Mouse (Mus musculus) CD4-positive helper T cell, adult 2 months (primary cell): Measurements from ENCODE around the gene Wfdc15a.

ENCODE experiments used
- DNase-seq: peaks from one replicate; pipeline ENCODE4 v3.0.0-alpha.2; 2012; ENCODE audit warnings: low read depth, missing footprints, low spot score

Gene Wfdc15a

GRCm38 (mm10) chr2:164177831-164178230 lies 22.1 kb downstream of the Wfdc15a start:
- DNase-seq: no peak

- DNase-seq: no peak
Observed at GRCm38 (mm10) chr2:164175850-164176249, 24.1 kb downstream of the Wfdc15a start.

- no peak for DNase-seq
Observed at GRCm38 (mm10) chr2:164174649-164175395, 25.1 kb downstream of the Wfdc15a start.

- DNase-seq: no peak
Observed at GRCm38 (mm10) chr2:164173394-164173793, 26.5 kb downstream of the Wfdc15a start.

GRCm38 (mm10) chr2:164170902-164171301 lies 29.0 kb downstream of the Wfdc15a start, which contains the start of gene Kcns1:
Gene Kcns1 (minus strand): TSS chr2:164171113.
- no peak for DNase-seq

- DNase-seq: no peak
Observed at GRCm38 (mm10) chr2:164170326-164170725, 29.6 kb downstream of the Wfdc15a start.

GRCm38 (mm10) chr2:164168571-164168946 lies 31.4 kb downstream of the Wfdc15a start:
- peak; percentile 70 for DNase-seq

- DNase-seq: no peak
Observed at GRCm38 (mm10) chr2:164167752-164168570, 32.0 kb downstream of the Wfdc15a start.

GRCm38 (mm10) chr2:164164941-164165340 lies 35.0 kb downstream of the Wfdc15a start:
- DNase-seq: no peak

GRCm38 (mm10) chr2:164161515-164162055 lies 38.3 kb downstream of the Wfdc15a start:
- no peak for DNase-seq

GRCm38 (mm10) chr2:164158838-164159237 lies 41.1 kb downstream of the Wfdc15a start:
- no peak for DNase-seq

GRCm38 (mm10) chr2:164156158-164156557 lies 43.8 kb downstream of the Wfdc15a start:
- DNase-seq: no peak

- no peak for DNase-seq
Observed at GRCm38 (mm10) chr2:164154007-164154406, 45.9 kb downstream of the Wfdc15a start.

GRCm38 (mm10) chr2:164152341-164152740 lies 47.6 kb downstream of the Wfdc15a start:
- DNase-seq: no peak

- DNase-seq: no peak
Observed at GRCm38 (mm10) chr2:164150086-164150760, 49.7 kb downstream of the Wfdc15a start.
